ENCODE assay signal across 8 mouse cellular contexts in genomic region chr14:62975046-62975445, GRCm38 (mm10). TPM values are rescaled to one million over a fixed set of nuclear protein-coding genes. Genes with fewer than 3 reads are reported as not detected.
DNase-seq lines count a peak whose midpoint lies in the region; ATAC-seq lines count a peak whose summit lies in the region.
"Had no signal": no experiment of that assay in that cellular context is flagged by ENCODE, and none has a peak within 500 bp of the region (broad histone marks: within the 10 kb centered on the region; RNA-seq: fewer than 3 reads in every experiment).

No protein-coding gene starts in this region.

- DNase-seq in MEL-GATA-1-ER (ENCODE audit: extremely low read depth, low read depth): peak; percentile 30
- DNase-seq in cerebellum, adult 8-10 months: peak; percentile 55
- peak; percentile 16 to 82 for DNase-seq in layer of hippocampus, adult 18-20 months (ENCODE audit: low spot score in 2 of 2)
- peak; percentile 81 for DNase-seq in lung, postnatal 14 days
- DNase-seq in spleen, postnatal 4 days (ENCODE audit: low spot score in 2 of 2): peak; percentile 46 to 77

- peak; percentile 32 for ATAC-seq in CD4-positive, CD25-positive, alpha-beta regulatory T cell, adult 4 months
- peak; percentile 37; the same call in 1 of the 2 replicates for ATAC-seq in granulocyte monocyte progenitor cell, adult 5-6 weeks (replicated peaks; ENCODE audit: poor library complexity, severe bottlenecking)

RNA-seq across cellular contexts. Expression of gene Defb48, which starts 9.3 kb away (rescaled TPM):
- polyA plus RNA-seq in CD4-positive, CD25-positive, alpha-beta regulatory T cell, adult 4 months (2017; shearing (Covaris generic)): not detected
- total RNA-seq in granulocyte monocyte progenitor cell, adult 5-6 weeks (2014; fragmentation: Nextera tagmentation): not detected in 2 replicates
- total RNA-seq in granulocyte monocyte progenitor cell, adult 5-6 weeks (2017): not detected in 2 replicates
- not detected for total RNA-seq in layer of hippocampus, adult 18-20 months (2021)
- polyA plus RNA-seq: liver, embryonic 15.5 days had no signal

RNA-seq across cellular contexts. Expression of gene Defb47, which starts 22.8 kb away (rescaled TPM):
- polyA plus RNA-seq in CD4-positive, CD25-positive, alpha-beta regulatory T cell, adult 4 months (2017; shearing (Covaris generic)): not detected
- total RNA-seq in granulocyte monocyte progenitor cell, adult 5-6 weeks (2014; fragmentation: Nextera tagmentation): not detected in 2 replicates
- total RNA-seq in granulocyte monocyte progenitor cell, adult 5-6 weeks (2017): not detected in 2 replicates
- not detected for total RNA-seq in layer of hippocampus, adult 18-20 months (2021)
- polyA plus RNA-seq: liver, embryonic 15.5 days had no signal

RNA-seq across cellular contexts. Expression of gene Defb43, which starts 36.5 kb away (rescaled TPM):
- not detected for polyA plus RNA-seq in CD4-positive, CD25-positive, alpha-beta regulatory T cell, adult 4 months (2017; shearing (Covaris generic))
- not detected in 2 replicates for total RNA-seq in granulocyte monocyte progenitor cell, adult 5-6 weeks (2014; fragmentation: Nextera tagmentation)
- total RNA-seq in granulocyte monocyte progenitor cell, adult 5-6 weeks (2017): not detected in 2 replicates
- total RNA-seq in layer of hippocampus, adult 18-20 months (2021): not detected
- polyA plus RNA-seq: liver, embryonic 15.5 days had no signal

Comparison
In these comparisons a context has a peak if more than half of its experiments do, and no peak if none do; other contexts are left out.
1. Peak in every context shown above with its lines: DNase-seq and ATAC-seq.
2. DNase-seq: peak in every context shown above with its lines; median percentile 81 in lung, postnatal 14 days; 62 in spleen, postnatal 4 days; 55 in cerebellum, adult 8-10 months; 49 in layer of hippocampus, adult 18-20 months; 30 in MEL-GATA-1-ER.